Comparison of ENCODE assay signal across 7 mouse cellular contexts in the genomic region with DNA sequence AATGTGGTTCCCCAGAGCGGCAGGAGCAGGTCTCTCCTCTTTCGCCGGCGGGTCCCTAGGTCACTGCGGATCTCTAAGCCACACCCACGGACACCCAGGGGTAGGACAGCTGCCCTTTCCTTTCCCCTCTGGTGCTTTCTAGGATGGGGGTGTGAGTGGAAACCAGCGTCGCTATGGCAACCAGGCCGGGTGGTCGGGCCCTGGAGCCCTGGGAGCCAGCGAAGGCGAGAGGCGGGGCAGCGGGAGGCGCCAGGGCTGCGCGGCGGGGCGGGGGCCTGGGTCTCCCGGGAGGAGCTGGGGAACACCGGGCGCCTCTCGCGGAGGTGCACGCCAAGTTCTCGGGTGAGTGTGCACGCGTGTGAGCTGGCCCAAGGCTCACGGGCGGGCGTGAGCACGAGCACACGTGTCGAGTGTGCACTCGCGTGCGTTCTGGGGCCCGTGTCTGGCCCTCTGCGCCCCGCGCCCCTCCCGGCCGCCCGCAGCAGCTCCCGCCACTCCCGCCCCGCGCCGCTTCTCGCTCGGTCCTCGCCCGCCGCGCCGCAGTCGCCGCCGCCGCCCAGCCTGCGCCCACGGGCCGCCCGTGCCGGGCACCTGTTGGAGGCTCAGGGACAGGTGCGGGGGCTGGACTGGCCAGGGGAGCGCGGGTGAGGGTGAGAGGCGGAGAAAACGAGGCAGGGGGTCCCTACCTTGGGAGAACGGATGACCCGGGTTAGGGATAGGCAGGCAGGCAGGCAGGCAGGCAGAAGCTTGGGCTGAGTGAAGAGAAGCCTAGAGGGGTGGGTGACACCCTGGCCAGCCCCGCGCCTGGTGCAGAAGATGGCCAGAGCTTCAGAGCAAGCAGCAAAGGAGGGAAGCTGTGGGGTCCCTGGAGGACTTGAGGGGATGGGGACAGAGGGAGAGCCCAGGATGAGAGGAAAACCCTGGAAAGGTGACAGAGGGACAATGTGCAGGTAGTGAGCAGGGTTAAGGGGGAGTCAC. TPM values are rescaled to one million over a fixed set of nuclear protein-coding genes. Genes with fewer than 3 reads are reported as not detected.
DNase-seq lines count a peak whose midpoint lies in the region; ATAC-seq and TF ChIP-seq lines count a peak whose summit lies in the region.

No protein-coding gene starts in this region.

- peak; percentile 48 to 64 for DNase-seq in layer of hippocampus, postnatal 10 days (ENCODE audit: low spot score in 2 of 2)
- DNase-seq in layer of hippocampus, postnatal 36 days, result no peak
- peak; percentile 63 for DNase-seq in brain, embryonic 14.5 days (ENCODE audit: low read depth)
- peak; percentile 82 for DNase-seq in forebrain, embryonic 11.5 days (ENCODE audit: low spot score)
- DNase-seq in stomach, postnatal 0 days (ENCODE audit: low spot score), result no peak

- H3K27ac ChIP-seq in forebrain, embryonic 11.5 days (ENCODE audit: low read depth, low read length), result no peak overlapping the region
- no peak overlapping the region for H3K27ac ChIP-seq in liver, embryonic 12.5 days
- H3K27ac ChIP-seq in stomach, postnatal 0 days (replicated peaks), result no peak overlapping the region

- peak overlapping the region; percentile 100 for H3K4me2 ChIP-seq in forebrain, embryonic 11.5 days (ENCODE audit: low read depth, low read length, severe bottlenecking)
- H3K4me2 ChIP-seq in liver, embryonic 12.5 days, result peak overlapping the region; percentile 75
- peak overlapping the region; percentile 91 for H3K4me2 ChIP-seq in stomach, postnatal 0 days (replicated peaks; ENCODE audit: low read depth)

- ATAC-seq in forebrain, embryonic 11.5 days (replicated peaks; ENCODE audit: low FRiP score), result peak; percentile 55
- 0 out of 2 replicates have a peak, but pooled peaks have one; percentile 13 for ATAC-seq in liver, embryonic 12.5 days
- no peak; the same call in 1 of the 2 replicates for ATAC-seq in stomach, postnatal 0 days (ENCODE audit: low FRiP score, low TSS enrichment)
- no peak for ATAC-seq in monocyte, adult 5-6 weeks (replicated peaks; ENCODE audit: insufficient number of reproducible peaks, low FRiP score, low TSS enrichment, poor library complexity, severe bottlenecking)

- H3K36me3 ChIP-seq in forebrain, embryonic 11.5 days (ENCODE audit: control insufficient read depth, insufficient read depth, low read length), result no peaks in the 10 kb centered on the region
- peaks cover 12% of the 10 kb centered on the region for H3K36me3 ChIP-seq in liver, embryonic 12.5 days
- no peaks in the 10 kb centered on the region; the same call in 1 of the 2 replicates for H3K36me3 ChIP-seq in stomach, postnatal 0 days (ENCODE audit: control insufficient read depth, insufficient read depth, low read length)

- under 1% methylated on average over 64 of the region's 74 CpGs for whole genome bisulfite sequencing in forebrain, embryonic 11.5 days
- WGBS in liver, embryonic 12.5 days (ENCODE audit: insufficient replicate concordance), result 1% methylated on average over 71 of the region's 74 CpGs
- WGBS in stomach, postnatal 0 days, result 3% methylated on average over 55 of the region's 74 CpGs

- no peak for TF ChIP-seq POLR2A in brain, embryonic 14.5 days (IDR thresholded peaks at IDR 0.05; ENCODE audit: borderline replicate concordance, extremely low read depth, insufficient read depth, insufficient read length, poor library complexity, severe bottlenecking)

- peaks cover 16% of the 10 kb centered on the region for H3K4me1 ChIP-seq in forebrain, embryonic 11.5 days (replicated peaks; ENCODE audit: control insufficient read depth, insufficient read depth, low read length)
- H3K4me1 ChIP-seq in liver, embryonic 12.5 days, result peaks cover 14% of the 10 kb centered on the region; the same call in 1 of the 2 replicates
- no peaks in the 10 kb centered on the region for H3K4me1 ChIP-seq in stomach, postnatal 0 days (replicated peaks; ENCODE audit: control insufficient read depth, insufficient read depth)

- peak overlapping the region; percentile 62 for H3K4me3 ChIP-seq in forebrain, embryonic 11.5 days (ENCODE audit: low read depth, low read length)
- H3K4me3 ChIP-seq in liver, embryonic 12.5 days, result peak overlapping the region; percentile 49
- peak overlapping the region; percentile 50 for H3K4me3 ChIP-seq in stomach, postnatal 0 days (ENCODE audit: low read depth, low read length)

- no peak for TF ChIP-seq CTCF in brain, embryonic 14.5 days (IDR thresholded peaks at IDR 0.05; ENCODE audit: borderline replicate concordance, extremely low read depth, insufficient read depth, insufficient read length)
- TF ChIP-seq CTCF in stomach, postnatal 0 days (IDR thresholded peaks at IDR 0.05; ENCODE audit: low read depth), result no peak

- peak overlapping the region; percentile 80 for H3K9ac ChIP-seq in forebrain, embryonic 11.5 days (ENCODE audit: low read length)
- H3K9ac ChIP-seq in liver, embryonic 12.5 days, result peak overlapping the region; percentile 38
- peak overlapping the region; percentile 47 for H3K9ac ChIP-seq in stomach, postnatal 0 days (ENCODE audit: low read length)

- peaks cover 7% of the 10 kb centered on the region; the same call in 1 of the 2 replicates for H3K27me3 ChIP-seq in forebrain, embryonic 11.5 days (ENCODE audit: control insufficient read depth, insufficient read depth, low read length)
- peaks cover 78% of the 10 kb centered on the region for H3K27me3 ChIP-seq in liver, embryonic 12.5 days (replicated peaks)
- H3K27me3 ChIP-seq in stomach, postnatal 0 days (ENCODE audit: control insufficient read depth, insufficient read depth, low read length), result peaks cover 4% of the 10 kb centered on the region; the same call in 1 of the 2 replicates

- TF ChIP-seq EP300 in stomach, postnatal 0 days (optimal IDR thresholded peaks at IDR 0.05), result no peak

- no peaks in the 10 kb centered on the region for H3K9me3 ChIP-seq in forebrain, embryonic 11.5 days (ENCODE audit: control insufficient read depth, low read length)
- no peaks in the 10 kb centered on the region for H3K9me3 ChIP-seq in liver, embryonic 12.5 days (replicated peaks)
- H3K9me3 ChIP-seq in stomach, postnatal 0 days (ENCODE audit: control insufficient read depth, low read length), result no peaks in the 10 kb centered on the region

RNA-seq across cellular contexts. Expression of a gene that starts 0.5 kb away (rescaled TPM):
- total RNA-seq in layer of hippocampus, postnatal 10 days (2021), result 10 to 100 TPM; 54.0 to 54.1 TPM
- 10 to 100 TPM; 16.1 to 17.7 TPM for total RNA-seq in layer of hippocampus, postnatal 36 days (2021)
- 11.8 and 13.2 TPM in 2 replicates for polyA plus RNA-seq in brain, embryonic 14.5 days (2012; rRNA removed)
- 9.3 and 11.2 TPM in 2 replicates for polyA plus RNA-seq in forebrain, embryonic 11.5 days (2014; fragmentation: Nextera tagmentation; extraction: Ambion mirVana)
- 0.15 and 0.24 TPM in 2 replicates for polyA plus RNA-seq in liver, embryonic 12.5 days (2016; fragmentation: Nextera tagmentation; extraction: Ambion mirVana)
- 0.15 and 0.41 TPM in 2 replicates for polyA plus RNA-seq in stomach, postnatal 0 days (2015; fragmentation: Nextera tagmentation; extraction: Ambion mirVana)
- not detected in 3 replicates for total RNA-seq in monocyte, adult 5-6 weeks (2017)

RNA-seq across cellular contexts. Expression of a gene that starts 14.1 kb away (rescaled TPM):
- 10 to 100 TPM; 38.8 to 40.9 TPM for total RNA-seq in layer of hippocampus, postnatal 10 days (2021)
- 10 to 100 TPM; 29.5 to 32.0 TPM for total RNA-seq in layer of hippocampus, postnatal 36 days (2021)
- 48.6 and 65.1 TPM in 2 replicates for polyA plus RNA-seq in brain, embryonic 14.5 days (2012; rRNA removed)
- polyA plus RNA-seq in forebrain, embryonic 11.5 days (2014; fragmentation: Nextera tagmentation; extraction: Ambion mirVana), result 29.9 and 38.8 TPM in 2 replicates
- 20.3 and 22.0 TPM in 2 replicates for polyA plus RNA-seq in liver, embryonic 12.5 days (2016; fragmentation: Nextera tagmentation; extraction: Ambion mirVana)
- 5.7 and 7.6 TPM in 2 replicates for polyA plus RNA-seq in stomach, postnatal 0 days (2015; fragmentation: Nextera tagmentation; extraction: Ambion mirVana)
- 11.0 to 39.0 TPM (median 11.8 TPM) in 3 replicates for total RNA-seq in monocyte, adult 5-6 weeks (2017)

RNA-seq across cellular contexts. Expression of a gene that starts 14.5 kb away (rescaled TPM):
- 10 to 100 TPM; 56.1 to 58.8 TPM for total RNA-seq in layer of hippocampus, postnatal 10 days (2021)
- 10 to 100 TPM; 53.5 to 56.0 TPM for total RNA-seq in layer of hippocampus, postnatal 36 days (2021)
- 86.9 and 99.3 TPM in 2 replicates for polyA plus RNA-seq in brain, embryonic 14.5 days (2012; rRNA removed)
- polyA plus RNA-seq in forebrain, embryonic 11.5 days (2014; fragmentation: Nextera tagmentation; extraction: Ambion mirVana), result 117 and 118 TPM in 2 replicates
- 70.5 and 73.0 TPM in 2 replicates for polyA plus RNA-seq in liver, embryonic 12.5 days (2016; fragmentation: Nextera tagmentation; extraction: Ambion mirVana)
- 31.0 and 34.4 TPM in 2 replicates for polyA plus RNA-seq in stomach, postnatal 0 days (2015; fragmentation: Nextera tagmentation; extraction: Ambion mirVana)
- total RNA-seq in monocyte, adult 5-6 weeks (2017), result 19.2 to 46.1 TPM (median 34.5 TPM) in 3 replicates

RNA-seq across cellular contexts. Expression of a gene that starts 16.3 kb away (rescaled TPM):
- total RNA-seq in layer of hippocampus, postnatal 10 days (2021), result not detected
- total RNA-seq in layer of hippocampus, postnatal 36 days (2021), result not detected
- polyA plus RNA-seq in brain, embryonic 14.5 days (2012; rRNA removed), result not detected in 2 replicates
- not detected in 2 replicates for polyA plus RNA-seq in forebrain, embryonic 11.5 days (2014; fragmentation: Nextera tagmentation; extraction: Ambion mirVana)
- not detected in 2 replicates for polyA plus RNA-seq in liver, embryonic 12.5 days (2016; fragmentation: Nextera tagmentation; extraction: Ambion mirVana)
- polyA plus RNA-seq in stomach, postnatal 0 days (2015; fragmentation: Nextera tagmentation; extraction: Ambion mirVana), result not detected in 2 replicates
- total RNA-seq in monocyte, adult 5-6 weeks (2017), result not detected in 3 replicates

RNA-seq across cellular contexts. Expression of a gene that starts 36.8 kb away (rescaled TPM):
- total RNA-seq in layer of hippocampus, postnatal 10 days (2021), result 100 to 1,000 TPM; 147 to 167 TPM
- total RNA-seq in layer of hippocampus, postnatal 36 days (2021), result 100 to 1,000 TPM; 151 to 165 TPM
- 101 and 131 TPM in 2 replicates for polyA plus RNA-seq in brain, embryonic 14.5 days (2012; rRNA removed)
- 43.4 and 44.8 TPM in 2 replicates for polyA plus RNA-seq in forebrain, embryonic 11.5 days (2014; fragmentation: Nextera tagmentation; extraction: Ambion mirVana)
- polyA plus RNA-seq in liver, embryonic 12.5 days (2016; fragmentation: Nextera tagmentation; extraction: Ambion mirVana), result 20.1 and 20.6 TPM in 2 replicates
- 13.9 TPM in 2 replicates for polyA plus RNA-seq in stomach, postnatal 0 days (2015; fragmentation: Nextera tagmentation; extraction: Ambion mirVana)
- 37.9 to 49.8 TPM (median 38.3 TPM) in 3 replicates for total RNA-seq in monocyte, adult 5-6 weeks (2017)

Comparison
In these comparisons a context has a peak if more than half of its experiments do, and no peak if none do; other contexts are left out.
1. DNase-seq: peak in layer of hippocampus, postnatal 10 days (2 of 2), brain, embryonic 14.5 days (single experiment) and forebrain, embryonic 11.5 days (single experiment); none in layer of hippocampus, postnatal 36 days (0 of 2) and stomach, postnatal 0 days (single experiment).
2. ATAC-seq: peak in forebrain, embryonic 11.5 days (single experiment) and liver, embryonic 12.5 days (single experiment); none in stomach, postnatal 0 days (single experiment) and monocyte, adult 5-6 weeks (single experiment).
3. Peak in every context shown above with its lines, with median percentiles within 50 percentile points of each other: H3K4me2 ChIP-seq, H3K4me3 ChIP-seq and H3K9ac ChIP-seq.